Mouse (Mus musculus): ENCODE measurements around the gene Insrr.
A peak's percentile ranks its signal among the peaks of the same experiment; 100 is the strongest.

Insrr gene

GRCm38 (mm10) chr3:87796736-87797334 is at the start of gene Insrr:
TSS of gene Insrr (plus strand) at chr3:87796951.
- no peak for DNase-seq

DNA sequence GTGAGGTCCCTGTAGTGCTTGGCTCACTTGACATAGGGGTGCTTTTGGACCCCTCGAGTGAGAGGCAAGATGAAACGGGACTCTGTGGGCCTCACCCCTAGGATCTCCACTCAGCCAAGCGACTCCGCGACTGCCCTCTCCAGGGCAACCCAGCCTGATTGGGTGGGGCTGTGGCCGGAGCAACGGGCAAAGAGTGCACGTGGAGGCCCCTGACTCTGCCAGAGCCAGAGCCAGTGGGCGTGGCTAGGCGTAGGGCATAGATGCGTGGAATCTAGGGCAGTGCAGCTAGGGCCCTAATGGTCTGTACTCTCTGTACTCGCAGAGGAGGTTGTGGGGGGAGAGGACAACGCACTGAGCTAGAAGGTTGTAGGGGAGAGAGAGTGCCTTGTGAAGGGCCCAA is 48.3 kb upstream of the Insrr start, which contains the start of gene Lrrc71:
TSS of gene Lrrc71 (minus strand) at position 195 of the 400 bp plus-strand sequence.
- DNase-seq: no peak

DNA sequence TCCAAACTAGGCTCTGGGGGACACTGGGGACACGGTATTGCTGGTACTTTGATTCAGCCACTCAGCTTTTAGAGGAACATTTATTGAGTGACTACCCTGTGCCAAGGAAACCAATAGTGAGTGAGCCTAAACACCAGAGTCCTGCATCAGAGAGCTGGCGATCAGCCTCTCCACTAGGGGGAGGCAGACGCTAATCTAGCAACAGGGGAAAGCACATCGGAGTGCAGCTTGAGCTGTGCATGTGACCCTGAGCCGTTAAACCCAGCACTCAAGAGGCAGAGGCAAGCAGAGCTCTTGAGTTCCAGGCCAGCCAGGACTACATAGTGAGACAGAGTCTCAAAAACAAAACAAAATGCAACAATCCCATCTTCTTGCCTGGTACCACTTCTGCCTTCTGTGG is 47.7 kb upstream of the Insrr start:
- DNase-seq: peak; percentile 63

DNA sequence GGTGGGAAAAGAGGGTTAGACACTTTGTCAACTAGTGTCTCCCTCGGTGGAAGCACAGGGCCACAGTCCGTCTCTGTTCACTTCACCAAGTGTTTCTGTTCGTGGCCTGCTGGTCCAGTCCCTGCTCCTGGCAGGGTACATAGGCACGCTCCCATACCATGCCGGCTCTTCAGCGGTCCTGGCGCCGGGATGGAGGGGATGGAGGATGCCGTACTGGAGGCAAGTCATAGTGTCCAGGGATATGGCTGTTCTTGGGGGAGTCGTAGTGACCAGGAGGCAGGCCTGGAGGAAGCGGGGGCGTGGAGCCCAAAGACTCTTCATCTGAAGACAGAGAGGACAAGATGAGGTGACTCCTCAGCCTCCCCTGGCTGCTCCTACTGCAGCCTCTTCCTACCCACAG is 46.8 kb upstream of the Insrr start:
- no peak for DNase-seq

DNA sequence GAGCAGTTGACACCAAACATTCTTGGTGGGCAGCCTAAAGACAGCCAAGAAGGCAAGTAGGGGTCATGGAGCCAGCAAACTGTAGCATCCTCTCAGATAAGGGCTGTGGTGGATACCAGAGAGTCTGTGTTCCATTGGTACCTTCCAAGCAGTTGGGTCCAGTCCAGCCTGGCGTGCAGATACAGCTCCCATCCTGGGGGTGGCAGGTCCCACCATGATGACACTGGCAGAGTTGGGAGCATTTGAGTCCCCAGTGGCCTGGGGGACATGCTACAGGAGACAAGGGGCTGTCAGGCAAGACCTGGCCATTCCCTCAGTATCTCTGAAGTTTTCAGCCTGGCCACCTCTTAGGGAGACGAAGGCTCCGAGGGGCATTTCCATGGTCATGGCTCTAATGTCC is 44.2 kb upstream of the Insrr start:
- DNase-seq: no peak

DNA sequence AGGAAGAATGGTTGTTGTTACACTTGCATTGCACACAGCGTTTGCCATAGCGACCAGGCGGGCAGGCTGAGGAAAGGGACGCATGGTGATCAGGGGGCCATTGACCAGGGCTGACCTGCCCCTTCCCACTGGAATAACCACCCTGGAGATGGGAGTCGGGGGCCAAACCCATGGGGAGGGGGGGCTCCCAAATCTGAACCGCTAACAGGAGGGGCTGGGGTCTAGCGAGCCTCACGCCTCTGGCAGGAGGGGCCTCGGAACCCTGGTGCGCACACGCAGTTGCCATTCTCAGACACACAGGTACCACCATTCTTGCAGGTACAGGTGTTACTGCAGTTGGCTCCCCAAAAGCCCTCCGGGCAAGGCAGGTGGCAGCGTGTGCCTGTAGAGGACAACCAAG is 42.9 kb upstream of the Insrr start:
- DNase-seq: no peak

- peak; percentile 79 for DNase-seq
These were observed 40.8 kb upstream of the Insrr start for GRCm38 (mm10) chr3:87755964-87756363.

GRCm38 (mm10) chr3:87756488-87756887 is 40.3 kb upstream of the Insrr start:
- no peak for DNase-seq

- DNase-seq: no peak
These were observed 38.1 kb upstream of the Insrr start for GRCm38 (mm10) chr3:87758641-87759040.

DNA sequence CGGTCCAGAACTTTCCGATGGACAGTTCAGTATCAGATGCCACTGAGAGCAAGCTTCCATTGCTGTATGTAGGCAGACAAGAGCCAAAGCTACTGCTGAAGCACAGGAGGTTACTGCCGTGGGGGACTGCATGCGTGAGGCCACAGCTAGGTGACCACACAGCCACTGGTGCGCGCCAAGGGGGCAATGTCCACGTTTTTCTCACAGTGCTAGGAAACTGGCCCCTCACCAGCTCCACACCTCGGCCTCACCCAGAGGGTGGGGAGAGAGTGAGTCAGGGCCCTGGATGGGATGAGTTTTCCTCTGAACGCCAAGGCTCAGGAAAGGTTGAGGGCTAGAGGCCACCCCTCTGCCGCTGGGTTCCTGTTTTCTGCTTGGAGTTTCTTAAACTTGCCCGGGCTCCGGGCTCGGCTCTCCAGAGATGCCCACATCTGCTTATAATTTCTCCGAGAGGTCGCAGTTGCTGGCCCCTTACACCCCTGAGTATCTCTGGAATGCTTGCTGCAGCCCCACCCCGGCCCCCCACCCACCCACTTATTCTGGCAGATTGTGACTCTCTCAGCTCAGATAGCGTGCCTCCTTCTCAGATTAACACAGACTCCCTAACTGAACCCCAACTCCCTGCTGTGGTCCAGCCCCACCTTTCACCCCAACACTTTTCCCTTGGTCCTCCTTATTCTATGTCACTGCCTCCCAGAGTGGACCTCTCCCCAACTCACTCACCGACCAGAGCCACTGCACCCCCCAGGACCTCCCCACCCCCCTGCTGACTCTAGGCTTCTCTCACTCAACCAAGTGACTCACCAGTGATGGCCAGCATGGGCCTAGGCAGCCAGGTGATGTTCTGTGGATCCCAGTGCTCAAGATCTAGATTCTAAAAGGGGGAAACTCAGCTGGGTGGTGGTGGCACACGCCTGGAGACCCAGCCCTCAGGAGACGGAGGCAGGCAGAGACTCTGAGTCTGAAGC is 35.1 kb upstream of the Insrr start:
- DNase-seq: no peak

- no peak for DNase-seq
These were observed 33.5 kb upstream of the Insrr start for GRCm38 (mm10) chr3:87763202-87763601.

DNA sequence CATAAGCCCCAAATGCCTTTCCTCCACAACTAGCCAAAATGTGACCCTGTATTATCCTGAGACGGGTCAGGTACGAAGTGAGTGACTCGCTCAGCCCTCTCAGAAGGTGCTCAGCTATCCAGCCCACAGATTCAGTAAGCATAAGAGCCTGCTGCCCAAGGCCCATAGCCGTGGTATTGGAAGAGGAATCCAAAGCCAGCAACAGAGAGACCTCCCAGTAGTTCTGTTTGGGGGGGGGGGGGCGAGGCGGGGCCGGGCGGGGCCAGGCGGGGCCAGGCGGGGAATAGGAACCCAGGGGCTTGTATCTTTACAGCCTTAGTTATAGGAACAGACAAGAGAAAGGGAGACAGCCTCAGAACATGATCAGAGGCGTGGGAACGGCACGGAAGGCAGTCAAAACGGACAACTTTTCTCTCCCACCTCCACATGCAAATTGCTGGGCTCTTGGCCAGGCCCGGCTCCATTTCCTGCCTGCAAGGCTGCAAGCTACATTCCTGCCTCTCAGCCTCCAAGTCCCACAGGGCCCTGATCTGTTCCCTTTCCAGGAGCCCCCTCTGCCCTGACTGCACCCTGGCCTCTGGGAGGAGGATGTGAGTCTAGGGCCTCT is 33.0 kb upstream of the Insrr start:
- peak; percentile 86 for DNase-seq

GRCm38 (mm10) chr3:87764506-87764905 is 32.2 kb upstream of the Insrr start:
- peak; percentile 32 for DNase-seq

- peak; percentile 36 for DNase-seq
These were observed 31.7 kb upstream of the Insrr start for GRCm38 (mm10) chr3:87765091-87765490.

- no peak for DNase-seq
These were observed 31.0 kb upstream of the Insrr start for GRCm38 (mm10) chr3:87765631-87766283.

DNA sequence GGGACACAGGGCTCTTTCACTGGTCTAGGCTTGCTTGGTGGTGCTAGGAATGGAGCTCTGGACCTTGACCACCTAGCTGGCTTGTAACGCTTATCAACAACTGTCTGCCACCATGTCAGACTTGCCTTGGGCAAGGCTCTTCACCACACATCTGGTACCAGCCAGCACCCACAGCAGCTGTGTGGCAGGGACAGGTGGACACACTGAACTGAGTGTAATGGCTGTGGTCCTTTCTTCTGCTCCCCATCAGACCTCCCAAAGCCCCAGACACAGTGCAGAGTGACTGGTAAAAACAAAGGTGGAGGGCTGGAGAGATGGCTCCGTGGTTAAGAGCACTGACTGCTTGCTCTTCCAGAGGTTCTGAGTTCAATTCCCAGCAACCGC is 30.5 kb upstream of the Insrr start:
- DNase-seq: no peak

DNA sequence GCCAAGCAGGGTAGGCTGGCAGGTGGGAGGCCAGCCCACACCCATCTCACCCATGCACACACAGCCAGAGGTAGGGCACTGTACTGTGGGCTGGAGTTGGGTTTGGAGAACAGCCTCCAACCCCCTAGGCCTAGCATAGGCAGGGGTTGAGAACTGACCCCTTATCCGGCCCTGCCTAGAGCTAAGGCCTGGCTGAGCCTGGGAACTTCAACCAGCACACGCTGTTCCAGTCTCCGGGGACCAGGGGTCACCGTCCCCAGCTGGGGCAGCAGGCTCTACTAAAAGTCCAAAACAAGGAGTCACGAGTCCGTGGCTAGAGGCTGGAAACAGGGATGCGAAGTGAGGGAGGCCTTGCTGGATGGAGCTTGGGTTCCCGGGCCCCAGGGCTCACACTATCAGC is 29.0 kb upstream of the Insrr start:
- DNase-seq: no peak

DNA sequence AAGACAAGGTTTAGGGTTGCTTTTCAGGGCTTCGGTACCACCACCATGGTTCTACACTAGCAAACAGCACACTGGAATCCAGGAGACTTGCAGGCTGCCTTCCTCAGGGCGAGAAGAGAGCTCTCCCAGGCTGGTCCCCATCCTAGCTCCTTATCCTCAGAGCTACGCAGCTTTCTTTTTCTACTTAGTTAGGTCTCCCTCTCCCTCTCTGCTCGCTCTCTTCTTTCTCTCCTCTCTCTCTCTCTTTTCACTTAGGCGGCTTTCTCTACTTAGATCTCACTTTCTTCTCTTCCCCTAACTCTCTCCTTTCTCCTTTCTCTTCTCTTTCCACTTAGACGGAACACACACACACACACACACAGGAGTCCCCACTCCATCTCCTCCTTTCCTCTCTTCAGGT is 28.3 kb upstream of the Insrr start:
- DNase-seq: no peak

GRCm38 (mm10) chr3:87768844-87769243 is 27.9 kb upstream of the Insrr start:
- DNase-seq: peak; percentile 55

- no peak for DNase-seq
These were observed 27.2 kb upstream of the Insrr start for GRCm38 (mm10) chr3:87769506-87769905.

DNA sequence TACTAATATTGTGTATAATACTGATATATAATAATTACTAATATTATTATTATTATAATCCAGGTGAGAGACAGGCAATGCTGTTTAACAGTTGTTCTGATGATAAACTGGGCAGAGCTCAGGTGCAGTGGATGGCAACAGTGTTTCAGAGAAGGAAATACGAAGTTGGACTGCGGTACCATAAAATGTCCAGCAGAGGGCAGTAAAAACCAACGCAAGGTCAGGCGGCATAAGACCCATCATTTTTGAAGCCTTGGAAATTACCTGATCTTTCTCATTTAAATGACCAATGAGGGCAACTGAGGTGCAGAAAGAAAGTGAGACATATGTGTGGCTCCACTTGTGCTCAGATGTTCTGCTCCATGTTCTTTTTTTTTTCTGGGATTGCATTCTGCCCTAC is 26.5 kb upstream of the Insrr start:
- no peak for DNase-seq

DNA sequence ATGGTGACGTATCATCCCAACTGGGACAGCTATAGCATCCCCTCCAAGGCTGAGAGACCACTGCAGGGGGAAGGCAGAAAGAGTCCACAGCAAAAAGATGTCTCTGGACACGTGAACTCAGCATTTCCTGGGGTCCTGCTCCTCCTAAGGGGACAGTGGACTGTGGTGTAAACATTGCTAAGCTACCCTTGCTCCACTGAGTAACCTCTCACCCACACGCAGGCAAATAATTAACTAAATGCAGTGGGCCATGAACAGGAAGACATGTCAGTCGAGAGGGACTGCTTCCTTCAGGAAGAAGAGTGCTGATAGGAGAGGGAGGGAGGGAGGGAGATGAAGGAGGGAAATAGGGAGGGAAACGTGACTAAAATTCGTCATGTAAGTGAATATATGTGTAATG is 25.7 kb upstream of the Insrr start:
- DNase-seq: no peak

DNA sequence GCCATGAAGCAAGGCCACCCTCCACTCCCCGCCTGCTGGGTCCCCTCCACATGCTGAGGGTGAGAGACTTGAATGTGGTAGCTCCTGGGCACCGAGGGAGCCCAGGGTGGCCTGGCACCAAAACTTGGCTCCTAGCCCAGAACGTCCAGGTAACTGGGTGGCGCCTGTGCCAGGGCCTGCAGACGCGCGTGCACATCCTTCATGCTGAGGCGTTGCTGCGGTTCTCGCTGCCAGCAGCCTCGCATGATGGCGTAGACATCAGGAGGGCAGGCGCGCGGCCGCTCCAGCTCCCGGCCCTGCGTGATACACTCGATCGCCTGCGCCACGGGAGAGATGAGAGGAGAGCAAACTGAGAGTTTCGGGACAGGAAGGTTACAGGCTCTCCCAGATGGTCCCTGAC is 18.5 kb upstream of the Insrr start:
- no peak for DNase-seq

Measured in layer of hippocampus, adult 9-11 months (tissue).